ENCODE assay signal across 10 mouse cellular contexts in genomic region chr2:181491432-181492205, GRCm38 (mm10). TPM values are rescaled to one million over a fixed set of nuclear protein-coding genes. Genes with fewer than 3 reads are reported as not detected.
A peak's percentile ranks its signal among the peaks of the same experiment; 100 is the strongest.
DNase-seq lines count a peak whose midpoint lies in the region; ATAC-seq and TF ChIP-seq lines count a peak whose summit lies in the region.
"Had no signal": no experiment of that assay in that cellular context is flagged by ENCODE, and none has a peak within 500 bp of the region (broad histone marks: within the 10 kb centered on the region; RNA-seq: fewer than 3 reads in every experiment).

No protein-coding gene starts in this region.

- 48% methylated on average over 7 of the region's 7 CpGs for WGBS in kidney, adult 2 months
- WGBS in kidney, embryonic 14.5 days = 30% methylated on average over 7 of the region's 7 CpGs
- WGBS in thymus, adult 2 months = 22% methylated on average over 7 of the region's 7 CpGs

- H3K9me3 ChIP-seq in kidney, embryonic 14.5 days (ENCODE audit: control insufficient read depth, low read length) = no peaks in the 10 kb centered on the region
- no peaks in the 10 kb centered on the region for H3K9me3 ChIP-seq in erythroblast, embryonic 14.5 days (ENCODE audit: control insufficient read depth, low read length)

- DNase-seq in kidney, adult 2 months = peak; percentile 45
- DNase-seq in lung, postnatal 14 days = peak; percentile 20
- DNase-seq in thymus, adult 2 months = peak; percentile 21
- no peak for DNase-seq in right cerebral cortex, postnatal 36 days (ENCODE audit: low spot score in 2 of 2)
- DNase-seq in right cerebral cortex, postnatal 14 days = no peak

- no peak for TF ChIP-seq CTCF in kidney, adult 2 months (conservative IDR thresholded peaks at IDR 0.05; ENCODE audit: insufficient read depth, insufficient read length, low read depth, low read length)
- no peak for TF ChIP-seq CTCF in thymus, adult 2 months (IDR thresholded peaks at IDR 0.05; ENCODE audit: borderline replicate concordance, control insufficient read depth, extremely low read depth, insufficient read depth, low read length, poor library complexity)

- ATAC-seq in kidney, embryonic 14.5 days (ENCODE audit: low FRiP score, low TSS enrichment) = no peak
- no peak for ATAC-seq in cerebellum, adult (ENCODE audit: insufficient number of reproducible peaks, low FRiP score, low TSS enrichment)

- no peaks in the 10 kb centered on the region for H3K36me3 ChIP-seq in kidney, adult 2 months (ENCODE audit: control insufficient read depth, insufficient read depth, low read length)
- no peaks in the 10 kb centered on the region for H3K36me3 ChIP-seq in kidney, embryonic 14.5 days (ENCODE audit: control insufficient read depth, insufficient read depth, low read length)
- H3K36me3 ChIP-seq in erythroblast, embryonic 14.5 days (ENCODE audit: control insufficient read depth) = no peaks in the 10 kb centered on the region
- no peaks in the 10 kb centered on the region for H3K36me3 ChIP-seq in thymus, adult 2 months (ENCODE audit: control insufficient read depth, insufficient read depth, low read length)

- H3K4me1 ChIP-seq in kidney, adult 2 months (ENCODE audit: control insufficient read depth, insufficient read depth, low read length) = no peaks in the 10 kb centered on the region; the same call in 1 of the 2 replicates
- peaks cover 23% of the 10 kb centered on the region for H3K4me1 ChIP-seq in kidney, embryonic 14.5 days (ENCODE audit: control insufficient read depth, insufficient read depth, low read length)
- peaks cover 40% of the 10 kb centered on the region for H3K4me1 ChIP-seq in erythroblast, embryonic 14.5 days (ENCODE audit: control insufficient read depth)
- H3K4me1 ChIP-seq in thymus, adult 2 months (replicated peaks; ENCODE audit: control insufficient read depth, insufficient read depth, low read length) = 0 out of 2 replicates have a peak, but pooled peaks cover 2% of the 10 kb centered on the region

- H3K4me3 ChIP-seq in kidney, adult 2 months (ENCODE audit: insufficient read depth, low read depth, low read length) = no peak overlapping the region
- H3K4me3 ChIP-seq in kidney, embryonic 14.5 days (ENCODE audit: low read length) = no peak overlapping the region
- peak overlapping the region; percentile 2 for H3K4me3 ChIP-seq in erythroblast, embryonic 14.5 days (replicated peaks)
- no peak overlapping the region for H3K4me3 ChIP-seq in thymus, adult 2 months (ENCODE audit: control insufficient read depth, insufficient read depth, low read length)

- H3K9ac ChIP-seq in kidney, embryonic 14.5 days (ENCODE audit: low read depth, low read length) = no peak overlapping the region

- no peaks in the 10 kb centered on the region for H3K27me3 ChIP-seq in kidney, adult 2 months (replicated peaks; ENCODE audit: control insufficient read depth, insufficient read depth, low read length)
- no peaks in the 10 kb centered on the region for H3K27me3 ChIP-seq in kidney, embryonic 14.5 days (ENCODE audit: control insufficient read depth, insufficient read depth, low read length)
- no peaks in the 10 kb centered on the region for H3K27me3 ChIP-seq in erythroblast, embryonic 14.5 days (ENCODE audit: control insufficient read depth)
- H3K27me3 ChIP-seq in thymus, adult 2 months (ENCODE audit: control insufficient read depth, insufficient read depth, low read length) = no peaks in the 10 kb centered on the region

- TF ChIP-seq POLR2A in kidney, adult 2 months (IDR thresholded peaks at IDR 0.05; ENCODE audit: low read depth, low read length) = no peak
- no peak for TF ChIP-seq POLR2A in thymus, adult 2 months (IDR thresholded peaks at IDR 0.05; ENCODE audit: control insufficient read depth, extremely low read depth, insufficient read depth, low read length, poor library complexity)

- H3K27ac ChIP-seq in kidney, adult 2 months (ENCODE audit: insufficient read depth, low read depth, low read length) = no peak overlapping the region
- no peak overlapping the region for H3K27ac ChIP-seq in kidney, embryonic 14.5 days (ENCODE audit: low read depth, low read length)
- no peak overlapping the region for H3K27ac ChIP-seq in thymus, adult 2 months (ENCODE audit: control insufficient read depth, insufficient read depth, low read length)

- H3K4me2 ChIP-seq in kidney, embryonic 14.5 days (replicated peaks; ENCODE audit: low read depth, low read length) = no peak overlapping the region

RNA-seq across cellular contexts. Expression of gene Abhd16b, which starts 1.4 kb away (rescaled TPM):
- not detected in 2 replicates for polyA plus RNA-seq in kidney, adult 2 months (2012; rRNA removed)
- 0.14 and 0.19 TPM in 2 replicates for polyA plus RNA-seq in kidney, embryonic 14.5 days (2014; fragmentation: Nextera tagmentation; extraction: Ambion mirVana)
- not detected in 2 replicates for polyA plus RNA-seq in erythroblast, embryonic 14.5 days (2012)
- polyA plus RNA-seq in thymus, adult 2 months (2012; rRNA removed) = 0.13 and 0.16 TPM in 2 replicates
- polyA plus RNA-seq: heart, postnatal 0 days; midbrain, postnatal 0 days had no signal

RNA-seq across cellular contexts. Expression of gene Tpd52l2, which starts 5.3 kb away (rescaled TPM):
- 35.2 and 41.5 TPM in 2 replicates for polyA plus RNA-seq in kidney, adult 2 months (2012; rRNA removed)
- polyA plus RNA-seq in kidney, embryonic 14.5 days (2014; fragmentation: Nextera tagmentation; extraction: Ambion mirVana) = 175 and 184 TPM in 2 replicates
- polyA plus RNA-seq in erythroblast, embryonic 14.5 days (2012) = 4.5 and 5.4 TPM in 2 replicates
- 54.2 and 54.7 TPM in 2 replicates for polyA plus RNA-seq in thymus, adult 2 months (2012; rRNA removed)

RNA-seq across cellular contexts. Expression of gene Dnajc5, which starts 28.7 kb away (rescaled TPM):
- 55.5 and 65.1 TPM in 2 replicates for polyA plus RNA-seq in kidney, adult 2 months (2012; rRNA removed)
- polyA plus RNA-seq in kidney, embryonic 14.5 days (2014; fragmentation: Nextera tagmentation; extraction: Ambion mirVana) = 41.5 and 82.2 TPM in 2 replicates
- 0.84 and 0.93 TPM in 2 replicates for polyA plus RNA-seq in erythroblast, embryonic 14.5 days (2012)
- polyA plus RNA-seq in thymus, adult 2 months (2012; rRNA removed) = 140 and 146 TPM in 2 replicates

RNA-seq across cellular contexts. Expression of gene Zbtb46, which starts 32.4 kb away (rescaled TPM):
- polyA plus RNA-seq in kidney, adult 2 months (2012; rRNA removed) = 7.7 and 8.0 TPM in 2 replicates
- 13.7 and 26.6 TPM in 2 replicates for polyA plus RNA-seq in kidney, embryonic 14.5 days (2014; fragmentation: Nextera tagmentation; extraction: Ambion mirVana)
- 0.23 and 0.26 TPM in 2 replicates for polyA plus RNA-seq in erythroblast, embryonic 14.5 days (2012)
- 4.8 and 5.3 TPM in 2 replicates for polyA plus RNA-seq in thymus, adult 2 months (2012; rRNA removed)

Comparison
In these comparisons a context has a peak if more than half of its experiments do, and no peak if none do; other contexts are left out.
1. DNase-seq: peak in kidney, adult 2 months (single experiment), lung, postnatal 14 days (single experiment) and thymus, adult 2 months (single experiment); none in right cerebral cortex, postnatal 36 days (0 of 2) and right cerebral cortex, postnatal 14 days (single experiment).
2. RNA of gene Dnajc5, which starts 28.7 kb away (polyA plus RNA-seq): 140 to 146 TPM in thymus, adult 2 months, 41.5 to 82.2 TPM in kidney, embryonic 14.5 days and 55.5 to 65.1 TPM in kidney, adult 2 months; 0.84 to 0.93 TPM in erythroblast, embryonic 14.5 days; every median in the first group is over 10 times any median in the second.